Mouse (Mus musculus): ENCODE data around the gene Brdt. TPM values are rescaled to one million over a fixed set of nuclear protein-coding genes. Genes with fewer than 3 reads are reported as not detected.
"Not testable (repeated sequence)": the region's sequence is repeated elsewhere in the genome, so short reads cannot be mapped to it uniquely, and the experiment has no call there.

Gene Brdt
- total RNA-seq, 1 experiment from 2014 or later, result 3.3 TPM

- DNase-seq, result no peak
Observed at GRCm38 (mm10) chr5:107340404-107340803, 9.4 kb downstream of the Brdt start.

GRCm38 (mm10) chr5:107342891-107343290 is 11.9 kb downstream of the Brdt start:
- DNase-seq, result no peak

- no peak for DNase-seq
Observed at GRCm38 (mm10) chr5:107346214-107346613, 15.3 kb downstream of the Brdt start.

- DNase-seq, result no peak
Observed at GRCm38 (mm10) chr5:107352566-107352965, 21.6 kb downstream of the Brdt start.

- DNase-seq, result no peak
Observed at GRCm38 (mm10) chr5:107353981-107354380, 23.0 kb downstream of the Brdt start.

GRCm38 (mm10) chr5:107355801-107356200 is 24.8 kb downstream of the Brdt start:
- DNase-seq, result no peak

- DNase-seq, result no peak
Observed at GRCm38 (mm10) chr5:107357723-107358122, 26.8 kb downstream of the Brdt start.

- DNase-seq, result peak; percentile 89
Observed at GRCm38 (mm10) chr5:107359395-107360053, 28.6 kb downstream of the Brdt start.

GRCm38 (mm10) chr5:107360054-107360730 is 29.2 kb downstream of the Brdt start:
- no peak for DNase-seq

GRCm38 (mm10) chr5:107370040-107370439 is 39.1 kb downstream of the Brdt start:
- DNase-seq, result no peak

- no peak for DNase-seq
Observed at GRCm38 (mm10) chr5:107371335-107371734, 40.4 kb downstream of the Brdt start.

GRCm38 (mm10) chr5:107373256-107373655 is 42.3 kb downstream of the Brdt start:
- DNase-seq, result no peak

GRCm38 (mm10) chr5:107386448-107386847 is 55.5 kb downstream of the Brdt start:
- not testable (repeated sequence) for DNase-seq

- no peak for DNase-seq
Observed at GRCm38 (mm10) chr5:107387788-107388187, 56.8 kb downstream of the Brdt start.

- DNase-seq, result no peak
Observed at GRCm38 (mm10) chr5:107389373-107389772, 58.4 kb downstream of the Brdt start.

GRCm38 (mm10) chr5:107394437-107394836 is 63.5 kb downstream of the Brdt start:
- no peak for DNase-seq

GRCm38 (mm10) chr5:107402436-107402835 is 71.5 kb downstream of the Brdt start, which contains the start of gene Ephx4:
Ephx4 (plus strand) TSS chr5:107402736.
- DNase-seq, result no peak

- peak; percentile 30 for DNase-seq
Observed at GRCm38 (mm10) chr5:107403011-107403946, 72.3 kb downstream of the Brdt start.

- DNase-seq, result no peak
Observed at GRCm38 (mm10) chr5:107403947-107404684, 73.2 kb downstream of the Brdt start.

GRCm38 (mm10) chr5:107405361-107405760 is 74.4 kb downstream of the Brdt start:
- no peak for DNase-seq

- DNase-seq, result no peak
Observed at GRCm38 (mm10) chr5:107410305-107410704, 79.3 kb downstream of the Brdt start.

GRCm38 (mm10) chr5:107411326-107411725 is 80.4 kb downstream of the Brdt start:
- DNase-seq, result no peak

Measured in adrenal gland, postnatal 25 days (tissue).